Mouse (Mus musculus) embryonic facial prominence, embryonic 12.5 days (tissue): ENCODE data around the gene Atl3. TPM values are rescaled to one million over a fixed set of nuclear protein-coding genes. Genes with fewer than 3 reads are reported as not detected.

Experiments
- ATAC-seq: fragments of 200-750 bp; cut with Nextera tagmentation; 2 replicates; pipeline ENCODE4 v1.8.0; 2017; ENCODE audit not compliant: insufficient number of reproducible peaks, insufficient read depth, low FRiP score, low TSS enrichment
- H3K27ac ChIP-seq: fragments of 300-500 bp; sonication (generic); 2 replicates; pipeline ENCODE4 v1.5.1; 2016; ENCODE audit warnings: mild to moderate bottlenecking
- H3K27me3 ChIP-seq: fragments of 300-500 bp; sonication (generic); 2 replicates; pipeline ENCODE4 v1.6.1; 2016; ENCODE audit warnings: mild to moderate bottlenecking, moderate library complexity
- H3K36me3 ChIP-seq: fragments of 300-500 bp; sonication (generic); 2 replicates; pipeline ENCODE4 v1.6.1; 2016; ENCODE audit warnings: mild to moderate bottlenecking
- H3K4me1 ChIP-seq: fragments of 300-500 bp; sonication (generic); 2 replicates; pipeline ENCODE4 v1.6.1; 2016
- H3K4me2 ChIP-seq: fragments of 300-500 bp; sonication (generic); replicated peaks from 2 replicates; pipeline ENCODE4 v1.6.1; 2016; ENCODE audit warnings: mild to moderate bottlenecking, moderate library complexity
- H3K4me3 ChIP-seq: fragments of 300-500 bp; sonication (generic); 2 replicates; pipeline ENCODE4 v1.5.1; 2016; ENCODE audit warnings: mild to moderate bottlenecking
- H3K9ac ChIP-seq: fragments of 300-500 bp; sonication (generic); 2 replicates; pipeline ENCODE4 v1.6.1; 2016; ENCODE audit warnings: mild to moderate bottlenecking, moderate library complexity
- H3K9me3 ChIP-seq: fragments of 300-500 bp; sonication (generic); 2 replicates; pipeline ENCODE4 v1.6.1; 2016; ENCODE audit warnings: mild to moderate bottlenecking, moderate library complexity
- whole genome bisulfite sequencing: fragments of 180-500 bp; shearing (Covaris S2); methylation state at CpG from one replicate; pipeline ENCODE4 v1.1.7; 2016; 5-methylcytosine and 5-hydroxymethylcytosine counted together
- polyA plus RNA-seq: library from polyadenylated mRNA; unstranded; fragments of >200 nt; fragmentation: Nextera tagmentation; extraction: Ambion mirVana; gene quantifications from 2 replicates; pipeline ENCODE4 v1.2.1, GENCODE M21; 2016

The Atl3 gene
- polyA plus RNA-seq, 1 experiment from 2014 or later: 12.9 TPM

DNA sequence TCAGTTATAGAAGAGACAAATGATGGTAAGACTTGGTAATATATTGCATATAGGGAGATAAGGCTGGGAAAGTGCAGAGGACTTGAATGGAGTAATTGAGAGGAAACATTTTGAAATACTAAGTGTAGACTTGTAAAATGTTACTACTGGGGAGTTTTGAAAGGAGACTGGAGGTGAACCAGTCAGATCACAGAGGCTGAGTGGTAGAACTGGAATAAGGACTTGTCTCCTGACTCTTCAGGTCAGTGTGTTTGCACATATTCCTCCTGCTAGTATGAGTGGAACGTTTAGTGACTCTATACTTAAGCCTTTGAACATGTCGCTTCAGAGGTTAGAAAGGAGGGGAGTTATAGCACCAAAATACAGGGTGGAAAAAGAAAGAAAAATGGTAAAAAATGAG, 8.6 kb downstream of the Atl3 start:
- Histone ChIP-seq H3K27me3 (no peaks in the 10 kb centered on the region), H3K36me3 (no peaks in the 10 kb centered on the region), H3K4me2 (no peak overlapping the region), H3K9me3 (no peaks in the 10 kb centered on the region), H3K9ac (no peak overlapping the region), H3K4me1 (0 out of 2 replicates have a peak, but pooled peaks cover under 1% of the 10 kb centered on the region), H3K27ac (no peak overlapping the region), H3K4me3 (no peak overlapping the region)
- 82% methylated on average over 2 of the region's 2 CpGs for WGBS
- no peak for ATAC-seq

GRCm38 (mm10) chr19:7506321-7506720, 12.5 kb downstream of the Atl3 start:
- Histone ChIP-seq H3K27ac (no peak overlapping the region), H3K4me3 (no peak overlapping the region), H3K9me3 (no peaks in the 10 kb centered on the region), H3K36me3 (peaks cover 12% of the 10 kb centered on the region), H3K27me3 (no peaks in the 10 kb centered on the region), H3K9ac (no peak overlapping the region), H3K4me2 (no peak overlapping the region), H3K4me1 (no peaks in the 10 kb centered on the region)
- ATAC-seq: no peak
- 80% methylated on average over 1 of the region's 1 CpGs for WGBS

- no peak overlapping the region for H3K4me2 ChIP-seq
- ATAC-seq: no peak
- H3K36me3 ChIP-seq: peaks cover 13% of the 10 kb centered on the region
- WGBS: 82% methylated on average over 4 of the region's 4 CpGs
- no peak overlapping the region for H3K4me3 ChIP-seq
- H3K27ac ChIP-seq: no peak overlapping the region
- H3K27me3 ChIP-seq: no peaks in the 10 kb centered on the region
- H3K4me1 ChIP-seq: no peaks in the 10 kb centered on the region
- no peak overlapping the region for H3K9ac ChIP-seq
- no peaks in the 10 kb centered on the region for H3K9me3 ChIP-seq
These were observed 14.2 kb downstream of the Atl3 start for GRCm38 (mm10) chr19:7508026-7508425.

- Histone ChIP-seq H3K9me3 (no peaks in the 10 kb centered on the region), H3K27ac (no peak overlapping the region), H3K27me3 (no peaks in the 10 kb centered on the region), H3K36me3 (peaks cover 23% of the 10 kb centered on the region), H3K4me2 (no peak overlapping the region), H3K4me1 (no peaks in the 10 kb centered on the region), H3K4me3 (no peak overlapping the region), H3K9ac (no peak overlapping the region)
- 86% methylated on average over 1 of the region's 1 CpGs for WGBS
- no peak for ATAC-seq
These were observed 22.6 kb downstream of the Atl3 start for GRCm38 (mm10) chr19:7516437-7516836.

DNA sequence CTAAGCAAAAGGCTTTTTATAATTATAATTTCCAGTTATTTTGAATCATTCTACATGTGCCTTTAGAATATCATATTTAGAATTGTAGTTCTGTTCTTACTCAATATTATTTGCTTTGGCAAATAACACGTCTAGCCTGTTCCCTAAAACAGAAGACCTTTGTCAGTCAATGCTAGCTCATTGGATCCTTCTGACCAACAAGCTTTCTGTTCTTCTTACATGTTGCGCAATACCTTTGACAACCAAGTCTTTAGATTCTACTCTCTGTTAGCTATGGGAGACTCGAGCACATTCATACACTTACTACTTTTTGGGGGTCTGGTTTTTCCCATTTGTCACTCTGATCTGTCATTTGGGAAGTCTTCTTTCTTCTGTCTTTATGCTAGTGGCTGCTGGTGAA, 27.8 kb downstream of the Atl3 start:
- Histone ChIP-seq H3K4me1 (no peaks in the 10 kb centered on the region), H3K36me3 (peaks cover 37% of the 10 kb centered on the region), H3K9ac (no peak overlapping the region), H3K9me3 (no peaks in the 10 kb centered on the region), H3K27ac (no peak overlapping the region), H3K4me3 (no peak overlapping the region), H3K4me2 (no peak overlapping the region), H3K27me3 (no peaks in the 10 kb centered on the region)
- no peak for ATAC-seq
- 89% methylated on average over 3 of the region's 3 CpGs for WGBS

- Histone ChIP-seq H3K9me3 (no peaks in the 10 kb centered on the region), H3K4me2 (no peak overlapping the region), H3K9ac (no peak overlapping the region), H3K27me3 (no peaks in the 10 kb centered on the region), H3K4me1 (no peaks in the 10 kb centered on the region), H3K27ac (no peak overlapping the region), H3K4me3 (no peak overlapping the region), H3K36me3 (peaks cover 31% of the 10 kb centered on the region)
- no peak for ATAC-seq
- WGBS: 99% methylated on average over 2 of the region's 2 CpGs
These were observed 29.0 kb downstream of the Atl3 start for GRCm38 (mm10) chr19:7522856-7523255.

GRCm38 (mm10) chr19:7523292-7523691, 29.5 kb downstream of the Atl3 start:
- H3K9me3 ChIP-seq: no peaks in the 10 kb centered on the region
- H3K27me3 ChIP-seq: no peaks in the 10 kb centered on the region
- H3K36me3 ChIP-seq: peaks cover 30% of the 10 kb centered on the region
- H3K4me1 ChIP-seq: no peaks in the 10 kb centered on the region
- no peak overlapping the region for H3K9ac ChIP-seq
- no peak overlapping the region for H3K4me2 ChIP-seq
- no peak overlapping the region for H3K27ac ChIP-seq
- ATAC-seq: no peak
- WGBS: 95% methylated on average over 1 of the region's 1 CpGs
- no peak overlapping the region for H3K4me3 ChIP-seq

GRCm38 (mm10) chr19:7523781-7524180, 29.9 kb downstream of the Atl3 start:
- ATAC-seq: no peak
- Histone ChIP-seq H3K27me3 (no peaks in the 10 kb centered on the region), H3K4me2 (no peak overlapping the region), H3K27ac (no peak overlapping the region), H3K36me3 (peaks cover 26% of the 10 kb centered on the region), H3K4me3 (no peak overlapping the region), H3K9ac (no peak overlapping the region), H3K4me1 (no peaks in the 10 kb centered on the region), H3K9me3 (no peaks in the 10 kb centered on the region)

- ATAC-seq: no peak
- Histone ChIP-seq H3K4me2 (no peak overlapping the region), H3K27ac (no peak overlapping the region), H3K27me3 (no peaks in the 10 kb centered on the region), H3K9me3 (no peaks in the 10 kb centered on the region), H3K4me1 (no peaks in the 10 kb centered on the region), H3K9ac (no peak overlapping the region), H3K4me3 (no peak overlapping the region), H3K36me3 (peaks cover 29% of the 10 kb centered on the region)
- WGBS: 63% methylated on average over 3 of the region's 3 CpGs
These were observed 31.0 kb downstream of the Atl3 start for GRCm38 (mm10) chr19:7524879-7525278.

DNA sequence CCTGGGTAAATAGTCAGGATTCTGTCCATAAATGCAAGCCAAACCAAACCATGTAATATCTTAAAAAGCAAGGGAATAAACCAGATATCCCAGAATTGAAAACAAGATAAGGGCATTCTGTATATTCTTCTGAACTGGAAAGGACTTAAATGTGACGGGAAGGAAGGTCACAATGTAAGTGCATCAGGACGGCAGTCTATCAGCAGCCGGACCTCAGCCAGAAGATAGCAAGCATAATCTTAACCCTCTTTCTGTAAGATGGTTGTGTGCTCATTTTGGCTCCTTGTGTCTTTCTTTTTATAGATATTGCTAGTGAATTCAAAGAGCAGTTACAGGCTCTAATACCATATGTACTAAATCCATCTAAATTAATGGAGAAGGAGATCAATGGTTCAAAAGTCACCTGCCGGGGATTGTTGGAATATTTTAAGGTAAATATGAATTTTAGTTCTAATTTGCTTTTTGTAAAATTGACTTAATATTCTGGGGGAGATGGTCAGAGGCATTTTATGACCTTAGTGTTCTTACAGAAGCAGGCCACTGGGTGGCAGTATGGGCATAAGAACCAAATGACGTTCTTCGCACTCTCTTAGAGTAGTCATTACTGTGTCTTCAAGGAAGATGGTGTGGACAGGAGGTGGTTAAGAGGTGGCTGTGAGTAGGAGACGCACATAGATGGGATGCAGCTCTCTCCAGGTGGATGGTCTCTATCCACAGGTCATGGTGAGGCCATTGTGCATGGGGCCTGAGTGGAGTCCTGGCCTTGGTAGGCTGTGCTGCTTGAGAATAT, 35.0 kb downstream of the Atl3 start:
- peaks cover 37% of the 10 kb centered on the region for H3K36me3 ChIP-seq
- 59% methylated on average over 7 of the region's 7 CpGs for WGBS
- no peak for ATAC-seq
- H3K4me3 ChIP-seq: no peak overlapping the region
- no peaks in the 10 kb centered on the region for H3K4me1 ChIP-seq
- no peaks in the 10 kb centered on the region for H3K9me3 ChIP-seq
- no peak overlapping the region for H3K4me2 ChIP-seq
- no peak overlapping the region for H3K9ac ChIP-seq
- H3K27ac ChIP-seq: no peak overlapping the region
- H3K27me3 ChIP-seq: no peaks in the 10 kb centered on the region

DNA sequence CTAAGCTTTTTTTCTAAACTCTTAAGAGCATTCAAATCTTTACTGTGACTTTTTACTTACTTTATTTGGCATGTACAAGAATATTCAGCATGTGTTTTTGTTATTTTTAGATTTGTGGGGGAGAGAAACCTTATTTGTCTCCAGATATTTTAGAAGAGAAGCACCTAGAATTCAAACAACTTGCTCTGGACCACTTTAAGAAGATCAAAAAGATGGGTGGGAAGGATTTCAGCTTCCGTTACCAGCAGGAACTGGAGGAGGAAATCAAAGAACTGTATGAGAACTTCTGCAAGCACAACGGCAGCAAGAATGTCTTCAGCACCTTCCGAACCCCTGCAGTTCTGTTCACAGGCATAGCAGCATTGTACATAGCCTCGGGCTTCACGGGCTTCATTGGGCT, 38.1 kb downstream of the Atl3 start:
- no peaks in the 10 kb centered on the region for H3K4me1 ChIP-seq
- WGBS: 94% methylated on average over 5 of the region's 5 CpGs
- H3K27ac ChIP-seq: no peak overlapping the region
- H3K9ac ChIP-seq: no peak overlapping the region
- H3K4me3 ChIP-seq: no peak overlapping the region
- ATAC-seq: no peak
- peaks cover 29% of the 10 kb centered on the region for H3K36me3 ChIP-seq
- H3K27me3 ChIP-seq: no peaks in the 10 kb centered on the region
- no peaks in the 10 kb centered on the region for H3K9me3 ChIP-seq
- no peak overlapping the region for H3K4me2 ChIP-seq

- Histone ChIP-seq H3K9me3 (no peaks in the 10 kb centered on the region), H3K27me3 (no peaks in the 10 kb centered on the region), H3K36me3 (peaks cover 28% of the 10 kb centered on the region), H3K4me3 (no peak overlapping the region), H3K4me2 (no peak overlapping the region), H3K9ac (no peak overlapping the region), H3K4me1 (no peaks in the 10 kb centered on the region), H3K27ac (no peak overlapping the region)
- WGBS: 88% methylated on average over 5 of the region's 5 CpGs
- ATAC-seq: no peak
These were observed 40.1 kb downstream of the Atl3 start for GRCm38 (mm10) chr19:7533891-7534290.
